8 mouse cellular contexts compared by ENCODE assay signal in the genomic region with DNA sequence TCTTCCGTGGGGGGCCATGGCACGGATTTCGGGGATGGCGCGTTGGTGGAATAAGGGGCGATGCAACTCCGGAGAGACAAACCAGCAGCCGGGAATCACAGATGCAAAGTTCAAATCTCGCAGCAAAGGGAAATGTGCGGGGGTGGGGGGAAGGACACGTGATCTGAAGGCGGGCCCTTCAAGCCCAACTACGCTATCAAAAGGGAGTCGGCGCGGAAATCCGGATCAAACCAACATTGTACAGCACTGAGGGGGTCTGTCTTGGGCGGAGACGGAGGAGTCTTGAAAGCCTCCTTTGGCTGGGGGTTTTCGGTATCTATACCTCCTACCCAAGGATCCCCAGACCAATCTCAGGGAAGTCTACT. TPM values are rescaled to one million over a fixed set of nuclear protein-coding genes. Genes with fewer than 3 reads are reported as not detected.
DNase-seq lines count a peak whose midpoint lies in the region; ATAC-seq and TF ChIP-seq lines count a peak whose summit lies in the region.

A gene (minus strand): TSS at position 202 of the 365 bp plus-strand sequence.

- H3K4me1 ChIP-seq in CH12.LX (ENCODE audit: control insufficient read depth in 1 of 2, insufficient read depth in 2 of 2), result peaks cover 4 to 11% of the 10 kb centered on the region in 2 experiments; a peak in 3 of 4 replicates
- H3K4me1 ChIP-seq in forebrain, embryonic 12.5 days, result peaks cover 12% of the 10 kb centered on the region
- peaks cover 11% of the 10 kb centered on the region; the same call in 1 of the 2 replicates for H3K4me1 ChIP-seq in heart, postnatal 0 days (ENCODE audit: control insufficient read depth, insufficient read depth)
- H3K4me1 ChIP-seq in liver, embryonic 16.5 days (ENCODE audit: control insufficient read depth, low read depth, low read length), result peaks cover 8% of the 10 kb centered on the region
- H3K4me1 ChIP-seq in neural tube, embryonic 13.5 days (replicated peaks), result peaks cover 17% of the 10 kb centered on the region
- H3K4me1 ChIP-seq in testis, adult 2 months (ENCODE audit: control insufficient read depth, insufficient read depth, low read length), result peaks cover 3% of the 10 kb centered on the region

- in situ Hi-C loops in CH12.LX (cut with MboI; ENCODE audit: low pct_ligation_motif_present, low pct_unique_long_range_greater_than_20kb, low sequenced_read_pairs), result loop anchor here (25.0 kb wide), 1 partner anchor 208 kb away; no protein-coding TSS in a partner anchor

- peak within 1 kb of the TSS; percentile 91 for H3K4me2 ChIP-seq in CH12.LX (ENCODE audit: insufficient read depth, low read depth, poor library complexity, severe bottlenecking)
- H3K4me2 ChIP-seq in forebrain, embryonic 12.5 days, result peak within 1 kb of the TSS; percentile 66
- H3K4me2 ChIP-seq in heart, postnatal 0 days (ENCODE audit: low read depth, low read length), result peak within 1 kb of the TSS; percentile 78
- H3K4me2 ChIP-seq in liver, embryonic 16.5 days (ENCODE audit: low read depth, low read length), result peak within 1 kb of the TSS; percentile 93
- H3K4me2 ChIP-seq in neural tube, embryonic 13.5 days, result peak within 1 kb of the TSS; percentile 83

- ATAC-seq in forebrain, embryonic 12.5 days (ENCODE audit: low FRiP score), result peak; percentile 98
- ATAC-seq in heart, postnatal 0 days (ENCODE audit: insufficient read depth, low read depth), result peak; percentile 93
- peak; percentile 93 for ATAC-seq in liver, embryonic 16.5 days (ENCODE audit: low read depth)
- ATAC-seq in neural tube, embryonic 13.5 days (ENCODE audit: low read depth), result peak; percentile 98

- no peaks in the 10 kb centered on the region for H3K9me3 ChIP-seq in CH12.LX (replicated peaks; ENCODE audit: low read length)
- no peaks in the 10 kb centered on the region for H3K9me3 ChIP-seq in forebrain, embryonic 12.5 days
- no peaks in the 10 kb centered on the region for H3K9me3 ChIP-seq in heart, postnatal 0 days (replicated peaks; ENCODE audit: control insufficient read depth, low read length)
- no peaks in the 10 kb centered on the region for H3K9me3 ChIP-seq in liver, embryonic 16.5 days (replicated peaks; ENCODE audit: control insufficient read depth, low read length)
- no peaks in the 10 kb centered on the region for H3K9me3 ChIP-seq in neural tube, embryonic 13.5 days

- peak; percentile 89 for TF ChIP-seq POLR2A in CH12.LX (IDR thresholded peaks at IDR 0.05; ENCODE audit: low read depth, low read length)
- no peak; the same call in 1 of the 2 replicates for TF ChIP-seq POLR2A in testis, adult 2 months (IDR thresholded peaks at IDR 0.05; ENCODE audit: control insufficient read depth, low read depth, low read length)

- H3K27me3 ChIP-seq in CH12.LX (replicated peaks), result no peaks in the 10 kb centered on the region
- H3K27me3 ChIP-seq in forebrain, embryonic 12.5 days, result no peaks in the 10 kb centered on the region
- H3K27me3 ChIP-seq in heart, postnatal 0 days (ENCODE audit: control insufficient read depth, insufficient read depth, low read length), result no peaks in the 10 kb centered on the region
- H3K27me3 ChIP-seq in liver, embryonic 16.5 days (ENCODE audit: control insufficient read depth, insufficient read depth, low read depth, low read length), result no peaks in the 10 kb centered on the region
- H3K27me3 ChIP-seq in neural tube, embryonic 13.5 days, result no peaks in the 10 kb centered on the region
- no peaks in the 10 kb centered on the region for H3K27me3 ChIP-seq in testis, adult 2 months (ENCODE audit: control insufficient read depth, insufficient read depth, low read length)

- peak within 1 kb of the TSS; percentile 66 for H3K27ac ChIP-seq in CH12.LX (ENCODE audit: insufficient read depth, low read depth)
- H3K27ac ChIP-seq in forebrain, embryonic 12.5 days, result peak within 1 kb of the TSS; percentile 97
- H3K27ac ChIP-seq in heart, postnatal 0 days (ENCODE audit: low read depth), result peak within 1 kb of the TSS; percentile 80
- H3K27ac ChIP-seq in liver, embryonic 16.5 days (ENCODE audit: low read length), result peak within 1 kb of the TSS; percentile 81
- H3K27ac ChIP-seq in neural tube, embryonic 13.5 days (replicated peaks), result peak within 1 kb of the TSS; percentile 94
- H3K27ac ChIP-seq in testis, adult 2 months (ENCODE audit: control insufficient read depth, insufficient read depth, low read depth, low read length), result peak within 1 kb of the TSS; percentile 75

- WGBS in forebrain, embryonic 12.5 days, result under 1% methylated on average over 20 of the region's 20 CpGs
- WGBS in heart, postnatal 0 days, result under 1% methylated on average over 20 of the region's 20 CpGs
- WGBS in liver, embryonic 16.5 days (ENCODE audit: insufficient replicate concordance), result under 1% methylated on average over 20 of the region's 20 CpGs
- WGBS in neural tube, embryonic 13.5 days, result under 1% methylated on average over 20 of the region's 20 CpGs

- dilution Hi-C loops in CH12.LX (cut with MboI; ENCODE audit: extremely low pct_ligation_motif_present, extremely low pct_unique_long_range_greater_than_20kb, low sequenced_read_pairs), result no loop called here

- peak; percentile 49; the same call in 1 of the 2 replicates for TF ChIP-seq EP300 in CH12.LX (IDR thresholded peaks at IDR 0.05; ENCODE audit: low read length)
- TF ChIP-seq EP300 in heart, postnatal 0 days (IDR thresholded peaks at IDR 0.05; ENCODE audit: low read depth), result no peak

- H3K79me2 ChIP-seq in CH12.LX (replicated peaks; ENCODE audit: control insufficient read depth, extremely low read depth, insufficient read depth, poor library complexity, severe bottlenecking), result peaks cover 2% of the 10 kb centered on the region

- peak within 1 kb of the TSS; percentile 96 for H3K9ac ChIP-seq in CH12.LX (ENCODE audit: insufficient read depth, low read depth)
- peak within 1 kb of the TSS; percentile 95 for H3K9ac ChIP-seq in forebrain, embryonic 12.5 days
- H3K9ac ChIP-seq in heart, postnatal 0 days (replicated peaks; ENCODE audit: low read depth, low read length), result peak within 1 kb of the TSS; percentile 84
- H3K9ac ChIP-seq in liver, embryonic 16.5 days (ENCODE audit: low read depth, low read length), result peak within 1 kb of the TSS; percentile 91
- H3K9ac ChIP-seq in neural tube, embryonic 13.5 days, result peak within 1 kb of the TSS; percentile 93

- H3K36me3 ChIP-seq in CH12.LX (replicated peaks in 1 of 2; ENCODE audit: control insufficient read depth in 1 of 2, insufficient read depth in 1 of 2, low read length in 1 of 2), result peaks cover 27 to 46% of the 10 kb centered on the region in 2 experiments
- H3K36me3 ChIP-seq in forebrain, embryonic 12.5 days (replicated peaks), result peaks cover 42% of the 10 kb centered on the region
- peaks cover 30% of the 10 kb centered on the region for H3K36me3 ChIP-seq in heart, postnatal 0 days (replicated peaks; ENCODE audit: control insufficient read depth, insufficient read depth, low read length)
- peaks cover 25% of the 10 kb centered on the region for H3K36me3 ChIP-seq in liver, embryonic 16.5 days (ENCODE audit: control insufficient read depth, insufficient read depth)
- H3K36me3 ChIP-seq in neural tube, embryonic 13.5 days, result peaks cover 36% of the 10 kb centered on the region
- peaks cover 3% of the 10 kb centered on the region for H3K36me3 ChIP-seq in testis, adult 2 months (ENCODE audit: control insufficient read depth, insufficient read depth, low read length)

- peak within 1 kb of the TSS; percentile 86 to 97 (median 94) for H3K4me3 ChIP-seq in CH12.LX (replicated peaks in 1 of 3; ENCODE audit: low read depth in 2 of 3, low read length in 2 of 3, poor library complexity in 1 of 3)
- peak within 1 kb of the TSS; percentile 86 for H3K4me3 ChIP-seq in forebrain, embryonic 12.5 days (replicated peaks)
- H3K4me3 ChIP-seq in heart, postnatal 0 days (ENCODE audit: low read depth, low read length), result peak within 1 kb of the TSS; percentile 93
- H3K4me3 ChIP-seq in liver, embryonic 16.5 days (ENCODE audit: low read depth, low read length), result peak within 1 kb of the TSS; percentile 97
- H3K4me3 ChIP-seq in neural tube, embryonic 13.5 days, result peak within 1 kb of the TSS; percentile 92
- peak within 1 kb of the TSS; percentile 90 for H3K4me3 ChIP-seq in testis, adult 2 months (ENCODE audit: control insufficient read depth, low read depth, low read length)

- peak; percentile 93 for DNase-seq in CH12.LX (ENCODE audit: extremely low read depth)
- peak; percentile 89 for DNase-seq in c-Kit-positive CD71-positive TER-119-negative erythroid progenitor cells, embryonic 14.5 days (ENCODE audit: low read depth)
- peak; percentile 88 for DNase-seq in heart, postnatal 0 days (ENCODE audit: low spot score)
- peak; percentile 90 to 94 for DNase-seq in kidney, postnatal 4 days

- no peak for TF ChIP-seq RAD21 in CH12.LX (IDR thresholded peaks at IDR 0.05; ENCODE audit: low read depth, low read length)

- no peak for TF ChIP-seq CTCF in CH12.LX (conservative IDR thresholded peaks at IDR 0.05 in 1 of 2, IDR thresholded peaks at IDR 0.05 in 1 of 2; ENCODE audit: low read depth in 2 of 2, low read length in 2 of 2)
- TF ChIP-seq CTCF in heart, postnatal 0 days (IDR thresholded peaks at IDR 0.05; ENCODE audit: low read depth), result no peak
- TF ChIP-seq CTCF in testis, adult 2 months (IDR thresholded peaks at IDR 0.05; ENCODE audit: control insufficient read depth, insufficient read depth, insufficient replicate concordance, low read depth, low read length), result no peak

TF ChIP-seq in CH12.LX, 34 proteins besides CTCF, POLR2A, EP300 and RAD21 (continues in another document):
- TF ChIP-seq RCOR1 (conservative IDR thresholded peaks at IDR 0.05; ENCODE audit: low read depth, low read length), result 0 out of 2 replicates have a peak, but pooled peaks have one; percentile 16
- TF ChIP-seq MYC (IDR thresholded peaks at IDR 0.05; ENCODE audit: low read depth, low read length), result peak; percentile 56; the same call in 1 of the 2 replicates
- TF ChIP-seq HCFC1 (IDR thresholded peaks at IDR 0.05; ENCODE audit: low read depth, low read length), result peak; percentile 72
- no peak for TF ChIP-seq ZNF384 (IDR thresholded peaks at IDR 0.05; ENCODE audit: low read depth, low read length)
- TF ChIP-seq ELF1 (IDR thresholded peaks at IDR 0.05; ENCODE audit: low read depth, low read length), result peak; percentile 75
- TF ChIP-seq MAZ (IDR thresholded peaks at IDR 0.05; ENCODE audit: low read depth, low read length), result peak; percentile 84
- peak; percentile 89; the same call in 1 of the 2 replicates for TF ChIP-seq E2F4 (IDR thresholded peaks at IDR 0.05; ENCODE audit: insufficient replicate concordance, low read depth, low read length)

RNA-seq across cellular contexts. Expression of the gene that starts here (rescaled TPM):
- 453 and 473 TPM in 2 replicates for total RNA-seq in CH12.LX (2012; rRNA removed)
- total RNA-seq in CH12.LX (2014; rRNA removed), result 408 and 428 TPM in 2 replicates
- polyA plus RNA-seq in CH12.LX (2012; ENCODE audit: insufficient read length, low read depth), result 275 and 277 TPM in 2 replicates
- 448 and 458 TPM in 2 replicates for polyA plus RNA-seq in forebrain, embryonic 12.5 days (2016; fragmentation: Nextera tagmentation; extraction: Ambion mirVana)
- 240 and 350 TPM in 2 replicates for total RNA-seq in heart, postnatal 0 days (2014; rRNA removed; ENCODE audit: low replicate concordance)
- polyA plus RNA-seq in heart, postnatal 0 days (2015; fragmentation: Nextera tagmentation; extraction: Ambion mirVana), result 137 and 149 TPM in 2 replicates
- polyA plus RNA-seq in liver, embryonic 16.5 days (2015; fragmentation: Nextera tagmentation; extraction: Ambion mirVana), result 66.4 and 73.3 TPM in 2 replicates
- polyA plus RNA-seq in neural tube, embryonic 13.5 days (2015; fragmentation: Nextera tagmentation; extraction: Ambion mirVana), result 166 and 196 TPM in 2 replicates
- polyA plus RNA-seq in testis, adult 2 months (2012; rRNA removed), result 13.5 and 16.3 TPM in 2 replicates

Comparison
In these comparisons a context has a peak if more than half of its experiments do, and no peak if none do; other contexts are left out.
1. Peak in every context shown above with its lines: DNase-seq, ATAC-seq, H3K4me3 ChIP-seq and H3K27ac ChIP-seq.